Mouse (Mus musculus) adrenal gland, postnatal 4 days (tissue): ENCODE measurements around the gene Cmtm7. TPM values are rescaled to one million over a fixed set of nuclear protein-coding genes. Genes with fewer than 3 reads are reported as not detected.

Experiments used
- DNase-seq, 2 experiments: peaks; one replicate each; pipeline ENCODE4 v3.0.0; 2021 to 2022; ENCODE audit warnings: low spot score in 2 of 2, mixed read lengths in 2 of 2
- total RNA-seq, 2 experiments: library from RNA; stranded (reverse); gene quantifications; 2 replicates each; pipeline ENCODE4 v1.2.3; 2021

Cmtm7 gene
- total RNA-seq, 2 experiments from 2014 or later = 59.6 to 62.7 TPM

GRCm38 (mm10) chr9:114796473-114797050, 14.9 kb upstream of the Cmtm7 start:
- no peak for DNase-seq

DNA sequence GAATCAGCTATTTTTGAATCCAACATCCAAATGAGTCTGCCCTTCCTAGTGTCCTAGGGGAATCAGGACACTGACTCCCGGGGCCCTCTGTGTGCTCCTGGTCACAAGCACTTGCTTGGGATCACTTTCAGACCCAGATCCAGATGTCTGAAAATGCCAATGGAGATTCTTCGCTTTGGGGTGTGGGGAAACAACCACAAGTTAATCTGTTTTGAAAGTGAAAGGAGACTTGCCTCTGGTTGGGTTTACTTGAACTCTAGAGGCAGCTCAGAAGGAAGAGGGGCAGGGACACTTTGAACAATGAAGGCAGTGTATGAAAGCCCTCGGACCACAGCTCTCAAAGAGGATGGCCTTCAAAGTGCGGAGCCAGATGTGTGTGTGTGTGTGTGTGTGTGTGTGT, 12.8 kb upstream of the Cmtm7 start:
- no peak for DNase-seq

DNA sequence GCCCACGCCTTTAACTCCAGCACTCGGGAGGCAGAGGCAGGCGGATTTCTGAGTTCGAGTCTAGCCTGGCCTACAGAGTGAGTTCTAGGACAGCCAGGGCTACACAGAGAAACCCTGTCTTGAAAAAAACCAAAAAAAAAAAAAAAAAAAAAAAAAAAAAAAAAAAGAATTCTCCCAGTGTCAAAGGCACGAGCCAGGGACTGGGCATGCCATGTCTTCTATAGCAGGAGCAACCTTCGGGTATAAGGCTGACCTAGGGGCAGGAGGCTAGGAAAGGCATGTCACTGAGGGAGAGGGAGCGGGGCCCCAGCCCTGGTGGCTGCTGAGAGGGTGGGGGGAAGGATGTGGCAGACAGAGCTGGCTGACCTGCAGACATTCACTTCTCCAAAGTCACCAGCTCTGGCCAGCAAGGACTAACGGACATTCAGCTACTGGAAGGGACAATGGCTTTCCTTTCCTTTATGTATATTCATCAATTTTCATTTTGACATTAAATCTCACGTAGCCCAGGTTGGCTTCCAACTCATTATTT, 12.2 kb upstream of the Cmtm7 start:
- no peak for DNase-seq

GRCm38 (mm10) chr9:114789989-114790388, 8.3 kb upstream of the Cmtm7 start:
- DNase-seq = no peak

DNA sequence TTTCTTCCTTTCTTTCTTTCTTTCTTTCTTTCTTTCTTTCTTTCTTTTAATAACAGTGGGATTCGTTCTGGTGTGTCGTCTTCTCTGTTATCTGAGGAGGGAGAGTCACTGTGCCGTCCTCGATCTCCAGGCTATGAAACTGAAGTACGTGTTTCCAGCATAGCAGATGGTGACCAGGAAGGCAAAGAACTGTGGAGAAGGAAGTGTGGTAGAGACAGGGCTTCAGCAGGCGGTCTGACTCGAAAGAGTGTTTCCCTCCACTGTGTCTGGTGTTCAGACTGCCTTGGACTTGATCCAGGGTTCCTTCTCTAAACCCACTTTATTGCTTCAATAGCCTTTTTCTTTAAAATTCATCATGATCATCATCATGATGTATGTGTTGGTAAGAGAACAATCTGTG, 7.9 kb upstream of the Cmtm7 start:
- DNase-seq = no peak

GRCm38 (mm10) chr9:114788697-114789096, 7.0 kb upstream of the Cmtm7 start:
- no peak for DNase-seq

- no peak for DNase-seq
Observed at GRCm38 (mm10) chr9:114787716-114788115, 6.1 kb upstream of the Cmtm7 start.

DNA sequence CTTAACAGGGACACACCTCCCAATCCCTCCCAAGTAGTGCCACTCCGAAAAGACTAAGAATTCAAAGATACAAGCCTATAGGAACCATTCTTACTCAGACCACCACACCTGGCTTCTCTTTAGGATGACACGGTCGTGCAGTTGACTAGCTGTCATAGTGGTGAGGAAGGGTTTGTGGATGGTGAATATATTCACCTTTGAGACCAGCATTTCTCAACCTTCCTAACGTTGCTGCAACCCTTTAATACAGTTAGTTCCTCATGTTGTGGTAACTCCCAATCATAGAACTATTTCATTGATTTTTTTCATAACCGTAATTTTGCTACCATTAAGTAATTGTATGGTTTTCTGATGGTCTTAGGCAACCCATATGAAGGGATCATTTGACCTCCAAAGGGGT, 5.5 kb upstream of the Cmtm7 start:
- no peak for DNase-seq

DNA sequence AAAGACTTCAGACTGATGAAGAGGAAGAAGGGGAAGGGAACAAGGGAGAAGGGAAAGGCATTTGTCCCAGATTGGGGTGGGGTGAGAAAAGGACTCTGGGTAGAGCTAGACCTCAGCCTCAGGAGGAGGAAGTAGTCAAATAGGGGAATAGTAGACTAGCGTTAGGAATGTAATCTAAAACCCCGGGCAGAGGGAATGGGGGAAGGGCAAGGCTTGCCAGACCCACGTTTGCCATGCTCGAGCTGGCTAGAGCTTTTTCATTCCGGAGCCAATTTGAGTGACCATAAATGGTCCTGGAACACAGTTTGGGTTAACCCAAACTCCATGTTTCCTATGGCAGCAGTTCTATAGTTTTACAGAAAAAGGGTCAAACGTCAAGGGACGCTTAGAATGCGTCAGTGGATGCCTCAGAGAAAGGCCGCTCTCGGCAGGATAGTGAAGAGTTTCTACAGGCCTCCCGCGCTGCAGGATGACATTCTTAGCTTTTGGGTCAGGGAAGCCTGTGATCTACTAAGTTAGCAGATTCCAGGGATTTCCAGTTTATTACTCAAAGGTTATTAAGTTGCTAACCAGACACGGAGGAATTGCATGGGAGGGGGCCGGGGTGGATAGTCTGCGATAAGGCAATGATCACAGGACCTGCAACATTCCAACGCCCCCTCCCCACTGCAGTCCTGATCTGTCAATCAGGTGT, 3.9 kb upstream of the Cmtm7 start:
- DNase-seq = no peak

- no peak for DNase-seq
Observed at GRCm38 (mm10) chr9:114780746-114781525, 720 bp downstream of the Cmtm7 start.

- no peak for DNase-seq
Observed at GRCm38 (mm10) chr9:114779984-114780745, 1.5 kb downstream of the Cmtm7 start.

GRCm38 (mm10) chr9:114778877-114779276, 2.8 kb downstream of the Cmtm7 start:
- no peak for DNase-seq

GRCm38 (mm10) chr9:114778047-114778390, 3.6 kb downstream of the Cmtm7 start:
- no peak for DNase-seq

GRCm38 (mm10) chr9:114777178-114778046, 4.2 kb downstream of the Cmtm7 start:
- DNase-seq = no peak

DNA sequence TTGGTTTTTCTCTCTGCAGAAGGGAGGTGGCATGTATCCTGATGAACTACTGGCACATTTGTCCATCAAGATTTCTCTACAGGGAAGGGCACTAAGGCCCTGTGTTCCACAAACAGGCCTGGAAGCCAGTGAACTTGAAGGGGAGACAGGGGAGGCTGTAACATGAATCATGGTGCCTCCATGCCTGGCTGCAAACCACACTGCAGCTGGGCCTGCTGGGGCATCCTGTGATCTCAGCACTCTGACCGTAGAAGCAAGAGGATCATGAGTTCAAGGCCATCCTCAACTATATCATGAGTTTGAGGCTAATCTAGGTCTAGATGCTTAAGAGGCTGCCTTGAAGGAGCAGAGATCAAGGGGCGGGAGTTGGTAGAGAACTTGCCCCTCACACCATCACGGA, 5.3 kb downstream of the Cmtm7 start:
- no peak for DNase-seq

GRCm38 (mm10) chr9:114775272-114775671, 6.4 kb downstream of the Cmtm7 start:
- no peak for DNase-seq

GRCm38 (mm10) chr9:114774629-114775028, 7.0 kb downstream of the Cmtm7 start:
- DNase-seq = no peak

- no peak for DNase-seq
Observed at GRCm38 (mm10) chr9:114771565-114771964, 10.1 kb downstream of the Cmtm7 start.

DNA sequence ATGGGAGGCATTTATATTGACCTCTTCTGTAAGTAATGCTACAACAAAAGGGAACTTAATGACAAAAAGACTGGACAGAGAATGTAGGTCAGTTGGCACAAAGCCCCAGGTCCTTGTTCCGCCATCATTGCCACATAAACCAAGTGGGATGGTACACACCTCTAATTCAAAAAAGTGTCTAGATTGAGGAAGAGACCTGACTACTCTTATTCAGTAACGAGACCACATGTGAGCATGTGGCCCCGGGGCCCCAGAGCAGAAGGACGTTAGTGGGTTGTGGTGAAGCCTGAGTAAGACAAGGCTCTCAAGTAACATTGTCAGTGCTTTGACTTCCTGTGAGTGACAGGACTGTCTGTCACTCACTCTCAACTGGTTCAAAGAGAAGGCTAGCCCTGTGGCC, 11.4 kb downstream of the Cmtm7 start:
- DNase-seq = no peak

DNA sequence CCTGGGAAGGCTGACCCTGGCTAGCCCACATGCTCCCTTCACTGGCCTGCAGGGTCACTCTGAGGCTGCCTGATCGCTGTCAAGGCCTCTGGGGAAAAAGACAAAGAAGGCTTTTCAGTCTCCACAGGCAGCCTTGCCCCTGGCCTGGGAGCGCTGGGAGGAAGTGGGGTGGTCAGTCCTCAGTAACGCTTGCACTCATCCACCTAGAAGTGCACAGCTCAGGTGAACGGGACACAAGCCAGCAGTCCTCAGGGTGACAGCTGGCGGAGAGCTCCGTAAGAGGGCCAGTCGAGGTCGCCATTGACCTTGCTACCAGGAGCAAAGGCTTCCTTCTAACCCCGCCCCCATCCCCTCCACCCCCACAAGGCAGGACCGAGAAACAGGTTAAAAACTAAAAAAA, 13.6 kb downstream of the Cmtm7 start:
- DNase-seq = no peak

GRCm38 (mm10) chr9:114767507-114767906, 14.1 kb downstream of the Cmtm7 start:
- DNase-seq = no peak
